Mouse (Mus musculus) urinary bladder, adult 18-20 months (tissue): ENCODE measurements at regions not wholly inside any gene's neighbourhood (a gene's known extent, or its start where the extent isn't known, plus 50 kb on each side); places are given as distances from the start of the nearest gene placed in this dataset.
"Not testable (repeated sequence)": the region's sequence is repeated elsewhere in the genome, so short reads cannot be mapped to it uniquely, and the experiment has no call there.

Experiments used
- DNase-seq, 2 experiments: peaks; one replicate each; pipeline ENCODE4 v3.0.0; 2022; ENCODE audit warnings: low spot score in 2 of 2, mixed read lengths in 2 of 2

DNA sequence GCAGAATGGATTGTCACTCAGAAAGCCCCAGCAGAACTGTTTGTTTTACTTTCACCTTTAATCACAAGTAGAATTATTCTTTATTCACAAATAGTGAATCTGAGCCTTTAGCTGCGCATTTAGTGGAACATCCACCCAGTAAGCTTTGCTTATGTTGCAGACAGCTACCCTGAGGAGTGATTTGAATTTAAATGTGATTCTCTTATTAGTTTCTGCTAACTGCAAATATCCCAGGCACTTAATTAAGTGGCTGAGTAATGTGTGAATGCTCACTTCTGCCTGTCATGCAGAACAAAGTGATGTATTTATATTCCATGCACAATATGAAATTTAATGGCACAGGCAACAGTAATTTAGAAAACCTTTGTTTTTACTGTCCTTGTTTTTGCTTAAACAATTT lies 344.4 kb upstream of the Nova1 start:
- DNase-seq: no peak

DNA sequence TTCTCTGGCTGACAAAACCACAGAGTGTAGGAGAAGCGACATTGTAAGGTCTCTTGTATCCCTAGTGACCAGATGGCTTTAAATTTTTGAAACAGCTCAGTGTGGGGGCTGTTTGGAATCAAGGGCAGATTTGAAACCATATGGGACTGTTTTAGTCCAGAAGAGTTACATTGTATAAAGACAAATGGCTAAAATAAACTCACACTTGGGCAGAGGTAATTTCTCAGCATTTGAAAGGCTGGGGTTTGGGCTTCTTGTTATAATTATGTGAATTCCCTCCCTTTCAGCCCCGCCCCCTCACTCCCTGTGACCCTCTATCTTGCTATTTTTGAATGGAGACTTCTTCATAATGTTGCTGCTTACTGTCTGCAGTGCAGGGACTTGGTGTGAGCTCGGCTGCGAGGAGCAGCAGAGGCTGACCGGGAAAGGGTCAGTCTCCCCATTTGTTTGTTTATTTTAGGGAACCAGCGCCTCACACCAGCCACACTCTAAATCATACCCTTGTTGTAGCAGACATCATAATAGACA lies 344.0 kb upstream of the Nova1 start:
- no peak for DNase-seq

GRCm38 (mm10) chr12:47160626-47161025 lies 341.9 kb upstream of the Nova1 start:
- DNase-seq: no peak

- DNase-seq: not testable (repeated sequence)
These were observed 337.2 kb upstream of the Nova1 start for GRCm38 (mm10) chr12:47155916-47156315.

DNA sequence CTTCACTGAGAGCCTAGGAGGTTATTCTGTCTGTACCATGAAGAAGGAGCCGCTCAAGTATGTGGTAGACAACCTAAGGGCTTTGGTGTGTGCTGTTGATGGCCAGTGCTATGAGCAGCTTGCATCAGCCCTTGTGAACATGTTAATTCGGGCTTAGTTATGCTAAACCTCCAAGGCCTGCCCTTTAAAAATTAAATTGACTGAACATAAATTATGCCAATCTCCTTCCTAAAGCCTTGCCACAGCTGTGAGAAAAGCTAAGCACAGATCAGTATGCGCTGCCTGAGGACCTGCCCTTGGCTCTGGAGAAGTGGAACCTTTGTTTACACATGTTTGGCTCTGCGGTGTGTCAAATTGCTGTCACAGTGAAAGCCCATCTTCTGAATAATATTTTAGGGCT lies 321.9 kb upstream of the Nova1 start:
- DNase-seq: no peak

- no peak for DNase-seq
These were observed 311.1 kb upstream of the Nova1 start for GRCm38 (mm10) chr12:47129821-47130220.

DNA sequence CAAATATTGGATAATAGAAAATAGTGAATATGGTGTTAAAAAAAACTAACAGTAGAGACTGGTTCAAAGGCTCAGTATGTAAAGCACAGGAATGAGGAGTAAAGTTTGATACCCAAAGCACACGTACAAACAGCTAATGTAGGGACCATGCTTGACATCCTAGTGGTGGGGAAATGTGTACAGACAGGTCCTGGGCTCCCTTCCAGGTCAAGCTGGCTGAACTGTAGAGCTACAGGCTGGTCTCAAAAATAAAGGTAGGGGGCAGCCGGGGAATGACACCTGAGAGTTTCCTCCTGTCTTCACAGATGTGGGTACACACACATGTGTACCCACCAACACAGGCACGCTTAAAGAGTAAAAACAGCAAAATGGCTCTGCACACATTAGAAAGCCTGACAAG lies 309.9 kb upstream of the Nova1 start:
- DNase-seq: no peak

- no peak for DNase-seq
These were observed 302.7 kb upstream of the Nova1 start for GRCm38 (mm10) chr12:47121426-47121825.

DNA sequence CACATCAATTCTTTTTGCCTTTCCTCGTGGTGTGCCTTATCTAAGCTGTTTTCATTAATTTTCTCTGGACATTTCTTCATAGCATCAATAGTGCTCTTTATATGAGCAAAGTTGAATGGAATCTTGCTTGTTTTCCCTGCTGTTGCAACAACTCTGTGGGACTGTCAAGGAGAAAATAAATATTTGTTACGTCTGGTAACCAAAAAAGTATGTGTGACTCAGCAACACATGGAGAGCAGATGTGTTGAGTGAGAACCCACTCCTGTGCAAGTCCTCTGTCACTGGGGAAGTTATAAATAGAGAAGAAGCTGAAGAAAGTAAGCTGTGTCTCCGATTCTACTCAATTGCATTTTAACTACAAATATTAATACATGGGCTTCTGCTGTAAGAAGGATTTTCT lies 298.8 kb upstream of the Nova1 start:
- DNase-seq: peak in 1 of 2 experiments; percentile 9

GRCm38 (mm10) chr12:47089234-47089633 lies 270.5 kb upstream of the Nova1 start:
- DNase-seq: no peak

- no peak for DNase-seq
These were observed 256.2 kb upstream of the Nova1 start for GRCm38 (mm10) chr12:47074961-47075360.

DNA sequence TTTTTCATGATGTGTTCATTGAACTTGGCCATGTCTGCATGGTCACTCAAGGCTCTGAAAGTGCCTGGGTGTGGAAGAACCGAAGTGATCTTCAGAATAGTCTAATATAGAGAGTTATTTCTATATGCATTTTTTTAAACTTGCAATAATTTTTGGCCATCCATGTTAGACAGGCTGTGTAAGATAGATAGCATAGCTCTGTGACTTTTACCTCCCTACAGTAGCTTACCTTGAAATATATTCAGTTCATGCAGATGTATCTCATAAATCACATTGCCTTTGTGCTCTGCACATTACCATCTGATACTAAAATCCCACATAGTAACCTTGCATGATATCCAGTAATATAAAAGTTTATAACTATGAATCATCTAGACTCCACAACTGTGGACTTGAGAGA lies 233.7 kb upstream of the Nova1 start:
- DNase-seq: no peak

GRCm38 (mm10) chr12:47020810-47021348 lies 202.2 kb upstream of the Nova1 start:
- no peak for DNase-seq

DNA sequence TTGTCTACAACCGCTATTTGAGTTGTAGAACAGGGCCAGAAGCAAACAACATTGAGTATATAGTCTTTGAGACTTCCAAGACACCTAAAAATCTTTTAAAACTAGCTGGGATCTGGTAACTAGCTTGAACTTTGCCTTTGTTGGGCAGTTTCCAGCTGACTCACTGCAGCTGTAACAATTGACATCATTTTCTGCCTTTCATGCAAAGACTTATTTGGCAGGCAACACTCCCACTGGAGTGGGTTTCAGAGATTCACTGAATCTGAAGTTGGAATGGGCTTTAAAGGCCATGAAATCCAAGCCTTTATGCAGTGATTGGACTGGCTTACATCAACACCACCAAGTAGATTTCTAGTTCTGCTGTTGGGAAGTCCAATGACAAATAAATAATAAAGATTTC lies 173.6 kb upstream of the Nova1 start:
- peak in 1 of 2 experiments; percentile 0 for DNase-seq

DNA sequence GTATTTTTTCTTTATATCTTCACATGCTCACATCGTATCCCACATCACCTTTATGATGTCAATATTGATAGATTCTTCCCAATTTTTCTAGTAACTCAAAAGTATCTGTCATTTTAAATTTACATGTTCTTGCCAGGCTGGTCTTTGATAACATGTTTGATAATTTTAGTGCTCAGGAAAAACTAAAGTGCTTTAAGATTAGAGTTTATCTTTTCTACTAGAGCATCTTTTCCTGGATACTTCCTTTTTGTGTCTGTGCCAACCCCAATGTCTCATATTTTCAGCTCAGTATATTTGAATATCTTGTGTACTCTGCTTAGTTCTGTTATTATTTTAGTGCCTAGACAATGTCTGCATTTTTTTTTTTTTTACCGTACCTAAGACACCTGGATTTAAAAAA lies 170.2 kb upstream of the Nova1 start:
- DNase-seq: no peak

DNA sequence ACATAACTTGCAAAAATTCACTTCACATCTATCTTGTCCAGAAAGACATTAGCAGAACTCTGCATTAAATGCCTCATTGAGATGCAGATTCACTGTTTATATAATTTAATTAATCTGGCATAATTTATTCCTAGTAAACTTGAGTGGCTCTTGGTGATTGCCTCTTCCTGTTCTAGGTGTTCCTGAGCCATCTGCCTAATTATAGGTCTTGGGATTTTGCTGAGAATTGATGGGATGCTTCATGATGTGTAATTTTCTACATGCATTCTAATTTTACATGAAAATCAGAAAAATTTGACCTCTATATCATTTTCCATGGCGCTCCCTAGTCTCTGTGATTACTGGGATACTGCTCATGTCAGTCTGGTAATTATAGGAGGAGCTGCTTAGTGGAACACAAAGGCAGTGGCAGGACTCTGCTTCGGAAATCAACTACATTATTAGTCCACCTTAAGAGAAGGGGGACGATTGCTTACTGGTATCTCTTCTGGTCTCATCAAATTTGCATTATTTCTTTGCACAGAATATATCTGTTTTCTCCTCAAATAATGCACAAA lies 131.6 kb upstream of the Nova1 start:
- no peak for DNase-seq

DNA sequence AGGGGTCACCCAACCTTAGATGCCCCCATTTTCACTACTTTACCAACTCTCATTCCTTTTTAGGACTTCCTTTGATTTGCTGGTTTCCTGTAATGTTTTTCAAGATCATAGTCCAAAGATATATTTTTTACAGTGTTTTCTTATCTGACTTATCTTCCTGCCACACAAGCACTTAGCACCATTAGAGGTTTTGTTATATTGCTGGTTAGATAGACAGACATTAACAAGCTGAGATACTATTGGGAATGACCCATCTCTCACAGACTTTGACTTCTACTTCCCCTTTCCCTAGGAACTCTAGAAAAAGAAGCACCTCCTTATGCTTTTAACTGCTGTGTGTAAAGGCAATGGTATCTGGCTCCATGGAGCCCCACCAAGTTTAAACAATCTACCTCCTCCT lies 127.0 kb upstream of the Nova1 start:
- no peak for DNase-seq

GRCm38 (mm10) chr12:46931086-46931485 lies 112.4 kb upstream of the Nova1 start:
- no peak for DNase-seq

DNA sequence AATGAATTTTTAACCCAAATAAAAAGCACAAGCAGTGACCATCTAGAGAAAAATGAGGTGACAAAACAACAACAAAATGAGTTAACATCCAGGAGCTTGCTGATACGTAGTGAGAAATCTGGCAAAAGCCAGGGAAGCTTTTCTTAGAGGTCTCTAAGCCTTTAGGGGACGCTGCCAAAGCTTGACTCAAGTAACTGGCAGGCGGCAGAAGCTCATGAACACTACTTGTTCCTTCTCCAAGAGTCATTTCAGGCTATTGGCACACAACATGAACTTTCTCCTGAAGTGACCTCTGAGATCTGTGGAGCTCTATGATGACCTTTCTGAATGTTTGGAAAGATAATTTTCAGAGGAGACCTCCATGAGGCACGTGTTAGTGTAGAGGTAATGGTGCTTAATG lies 98.6 kb upstream of the Nova1 start:
- no peak for DNase-seq

DNA sequence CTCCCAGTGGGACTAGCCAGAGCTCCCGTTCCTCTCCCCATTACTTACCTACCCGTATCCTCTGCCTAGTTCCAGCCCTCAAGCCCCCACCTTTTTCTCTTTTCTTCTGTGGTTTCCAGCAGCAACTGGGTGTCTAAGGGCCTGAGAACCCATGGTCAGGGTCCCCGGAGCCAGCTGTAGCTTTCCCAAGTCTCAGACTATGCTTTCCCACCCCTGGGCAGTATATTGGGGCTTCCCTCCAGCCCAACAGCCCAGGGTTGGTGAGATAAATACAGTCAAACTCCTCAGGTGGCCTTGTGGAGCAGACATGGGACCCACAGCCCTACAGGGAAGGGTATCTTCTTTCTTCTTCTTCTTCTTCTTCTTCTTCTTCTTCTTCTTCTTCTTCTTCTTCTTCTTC lies 59.4 kb upstream of the Nova1 start:
- DNase-seq: no peak

DNA sequence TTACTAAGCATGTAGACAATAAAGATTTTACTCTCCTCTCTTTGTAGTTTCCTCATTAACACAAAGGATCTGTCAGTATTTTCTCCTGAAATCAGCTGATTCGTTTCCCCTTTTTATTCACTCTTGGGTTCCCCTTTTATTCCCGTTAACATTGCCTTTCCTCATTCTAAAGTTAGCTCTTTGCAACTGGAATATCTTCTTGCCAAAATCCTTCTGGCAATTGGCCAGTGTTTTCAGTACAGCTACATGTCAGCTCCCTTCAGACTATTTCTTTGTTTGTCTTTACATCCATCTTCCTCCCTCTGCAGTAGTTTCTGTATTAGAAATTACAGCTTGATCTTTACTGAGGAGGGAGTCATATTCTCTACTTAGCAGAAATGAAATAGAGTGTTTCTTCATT lies 51.4 kb upstream of the Nova1 start:
- DNase-seq: no peak
